Mouse (Mus musculus) large intestine, adult 2 months (tissue): ENCODE measurements at regions not wholly inside any gene's neighbourhood (a gene's known extent, or its start where the extent isn't known, plus 50 kb on each side); places are given as distances from the start of the nearest gene placed in this dataset.
A peak's percentile ranks its signal among the peaks of the same experiment; 100 is the strongest.

Experiments
- DNase-seq: peaks from one replicate; pipeline ENCODE4 v3.0.0-alpha.2; 2012; ENCODE audit warnings: low read depth, low spot score
- WGBS: fragments of 180-500 bp; shearing (Covaris S2); methylation state at CpG from one replicate; pipeline ENCODE4 v1.1.7; 2018; 5-methylcytosine and 5-hydroxymethylcytosine counted together

- 96% methylated on average over 2 of the region's 2 CpGs for whole genome bisulfite sequencing
- DNase-seq: no peak
Observed at GRCm38 (mm10) chr4:53231046-53231445, 71.4 kb upstream of the Abca1 start.

- no peak for DNase-seq
- WGBS: 75% methylated on average over 4 of the region's 4 CpGs
Observed at GRCm38 (mm10) chr4:53228444-53228843, 68.7 kb upstream of the Abca1 start.

GRCm38 (mm10) chr4:53227771-53228170 lies 68.1 kb upstream of the Abca1 start:
- WGBS: 16% methylated on average over 8 of the region's 8 CpGs
- no peak for DNase-seq

- WGBS: 89% methylated on average over 1 of the region's 1 CpGs
- DNase-seq: no peak
Observed at GRCm38 (mm10) chr4:53227071-53227470, 67.4 kb upstream of the Abca1 start.

- no peak for DNase-seq
- 75% methylated on average over 3 of the region's 3 CpGs for WGBS
Observed at GRCm38 (mm10) chr4:53226376-53226775, 66.7 kb upstream of the Abca1 start.

GRCm38 (mm10) chr4:53223379-53223778 lies 63.7 kb upstream of the Abca1 start:
- DNase-seq: no peak
- WGBS: 84% methylated on average over 3 of the region's 3 CpGs

- DNase-seq: no peak
- WGBS: 83% methylated on average over 4 of the region's 4 CpGs
Observed at GRCm38 (mm10) chr4:53220809-53221208, 61.1 kb upstream of the Abca1 start.

- WGBS: 58% methylated on average over 3 of the region's 3 CpGs
- no peak for DNase-seq
Observed at GRCm38 (mm10) chr4:53219351-53219750, 59.7 kb upstream of the Abca1 start.

- DNase-seq: no peak
Observed at GRCm38 (mm10) chr4:53218752-53219151, 59.1 kb upstream of the Abca1 start.

GRCm38 (mm10) chr4:53218291-53218640 lies 58.6 kb upstream of the Abca1 start:
- DNase-seq: no peak
- WGBS: 17% methylated on average over 5 of the region's 5 CpGs

More at GRCm38 (mm10) chr4:53218752-53219151, 59.1 kb upstream of the Abca1 start:
- WGBS: 22% methylated on average over 7 of the region's 7 CpGs

- under 1% methylated on average over 38 of the region's 38 CpGs for WGBS
- peak; percentile 45 for DNase-seq
Observed at GRCm38 (mm10) chr4:53217608-53218290, 58.1 kb upstream of the Abca1 start.

GRCm38 (mm10) chr4:53212541-53212940 lies 52.8 kb upstream of the Abca1 start:
- DNase-seq: no peak
- 63% methylated on average over 4 of the region's 4 CpGs for WGBS

- WGBS: 72% methylated on average over 3 of the region's 3 CpGs
- no peak for DNase-seq
Observed at GRCm38 (mm10) chr4:53210685-53211084, 51.0 kb upstream of the Abca1 start.
